9 mouse cellular contexts compared by ENCODE assay signal in genomic region chr13:102865971-102866724, GRCm38 (mm10).
DNase-seq lines count a peak whose midpoint lies in the region; ATAC-seq and TF ChIP-seq lines count a peak whose summit lies in the region.
"Had no signal": no experiment of that assay in that cellular context is flagged by ENCODE, and none has a peak within 500 bp of the region (broad histone marks: within the 10 kb centered on the region; RNA-seq: fewer than 3 reads in every experiment).

No protein-coding gene starts in this region.

- peak overlapping the region; percentile 39; the same call in 1 of the 2 replicates for H3K27ac ChIP-seq in embryonic facial prominence, embryonic 13.5 days
- peak overlapping the region; percentile 68 to 80 for H3K27ac ChIP-seq in heart, embryonic 14.5 days (replicated peaks in 1 of 2; ENCODE audit: control insufficient read depth in 1 of 2, insufficient read depth in 1 of 2, low read depth in 2 of 2, low read length in 2 of 2)
- peak overlapping the region; percentile 80 for H3K27ac ChIP-seq in stomach, embryonic 15.5 days
- no peak overlapping the region for H3K27ac ChIP-seq in thymus, adult 2 months (ENCODE audit: control insufficient read depth, insufficient read depth, low read length)
- H3K27ac ChIP-seq: neural tube, embryonic 12.5 days had no signal

- no peak overlapping the region for H3K9ac ChIP-seq in embryonic facial prominence, embryonic 13.5 days
- peak overlapping the region; percentile 56; the same call in 1 of the 2 replicates for H3K9ac ChIP-seq in heart, embryonic 14.5 days (ENCODE audit: low read length)
- no peak overlapping the region for H3K9ac ChIP-seq in stomach, embryonic 15.5 days
- H3K9ac ChIP-seq: neural tube, embryonic 12.5 days had no signal

- ATAC-seq in embryonic facial prominence, embryonic 13.5 days (ENCODE audit: insufficient number of reproducible peaks, insufficient read depth, low FRiP score, low TSS enrichment, low read depth) = no peak
- peak; percentile 57 for ATAC-seq in heart, embryonic 14.5 days (ENCODE audit: insufficient number of reproducible peaks, insufficient read depth, low FRiP score, low read depth)
- ATAC-seq in stomach, embryonic 15.5 days (ENCODE audit: insufficient read depth, low FRiP score, low read depth) = no peak

- intact Hi-C loops in left cerebral cortex, postnatal 4 days (cut with DNase I) = no loop called here
- intact Hi-C loops in left cerebral cortex, postnatal 36 days (cut with DNase I) = no loop called here

- TF ChIP-seq CTCF in thymus, adult 2 months (IDR thresholded peaks at IDR 0.05; ENCODE audit: borderline replicate concordance, control insufficient read depth, extremely low read depth, insufficient read depth, low read length, poor library complexity) = no peak

- H3K36me3 ChIP-seq in embryonic facial prominence, embryonic 13.5 days = no peaks in the 10 kb centered on the region
- H3K36me3 ChIP-seq in heart, embryonic 14.5 days (ENCODE audit: control insufficient read depth, insufficient read depth, low read length) = 0 out of 2 replicates have a peak, but pooled peaks cover 2% of the 10 kb centered on the region
- H3K36me3 ChIP-seq in stomach, embryonic 15.5 days = no peaks in the 10 kb centered on the region
- H3K36me3 ChIP-seq in thymus, adult 2 months (ENCODE audit: control insufficient read depth, insufficient read depth, low read length) = no peaks in the 10 kb centered on the region
- H3K36me3 ChIP-seq: neural tube, embryonic 12.5 days had no signal

- no peak overlapping the region for H3K4me3 ChIP-seq in embryonic facial prominence, embryonic 13.5 days
- H3K4me3 ChIP-seq in heart, embryonic 14.5 days (ENCODE audit: control insufficient read depth in 1 of 2, insufficient read depth in 1 of 2, low read depth in 1 of 2, low read length in 2 of 2) = no peak overlapping the region; a peak in 1 of 4 replicates
- H3K4me3 ChIP-seq in stomach, embryonic 15.5 days (replicated peaks) = no peak overlapping the region
- H3K4me3 ChIP-seq in thymus, adult 2 months (ENCODE audit: control insufficient read depth, insufficient read depth, low read length) = no peak overlapping the region
- H3K4me3 ChIP-seq: neural tube, embryonic 12.5 days had no signal

- TF ChIP-seq POLR2A in thymus, adult 2 months (IDR thresholded peaks at IDR 0.05; ENCODE audit: control insufficient read depth, extremely low read depth, insufficient read depth, low read length, poor library complexity) = no peak

- peaks cover 24% of the 10 kb centered on the region for H3K4me1 ChIP-seq in embryonic facial prominence, embryonic 13.5 days
- peaks cover 9 to 38% of the 10 kb centered on the region in 2 experiments for H3K4me1 ChIP-seq in heart, embryonic 14.5 days (ENCODE audit: control insufficient read depth in 2 of 2, insufficient read depth in 2 of 2, low read length in 2 of 2)
- H3K4me1 ChIP-seq in stomach, embryonic 15.5 days = peaks cover 12% of the 10 kb centered on the region
- no peaks in the 10 kb centered on the region for H3K4me1 ChIP-seq in thymus, adult 2 months (replicated peaks; ENCODE audit: control insufficient read depth, insufficient read depth, low read length)

- H3K4me2 ChIP-seq in embryonic facial prominence, embryonic 13.5 days = no peak overlapping the region
- peak overlapping the region; percentile 47 for H3K4me2 ChIP-seq in heart, embryonic 14.5 days (ENCODE audit: low read length)
- no peak overlapping the region for H3K4me2 ChIP-seq in stomach, embryonic 15.5 days
- H3K4me2 ChIP-seq: neural tube, embryonic 12.5 days had no signal

- DNase-seq in left cerebral cortex, postnatal 4 days = peak; percentile 68
- DNase-seq in left cerebral cortex, adult 18-20 months (ENCODE audit: low spot score in 2 of 2) = no peak
- peak; percentile 37 for DNase-seq in layer of hippocampus, adult 9-10 months (ENCODE audit: low spot score)
- no peak for DNase-seq in thymus, adult 2 months
- no peak for DNase-seq in left cerebral cortex, postnatal 36 days (ENCODE audit: low spot score in 2 of 2)

- H3K27me3 ChIP-seq in embryonic facial prominence, embryonic 13.5 days = no peaks in the 10 kb centered on the region
- H3K27me3 ChIP-seq in heart, embryonic 14.5 days (ENCODE audit: control insufficient read depth, insufficient read depth, low read length) = no peaks in the 10 kb centered on the region
- no peaks in the 10 kb centered on the region for H3K27me3 ChIP-seq in stomach, embryonic 15.5 days (replicated peaks)
- no peaks in the 10 kb centered on the region for H3K27me3 ChIP-seq in thymus, adult 2 months (ENCODE audit: control insufficient read depth, insufficient read depth, low read length)
- H3K27me3 ChIP-seq: neural tube, embryonic 12.5 days had no signal

- peaks cover 4% of the 10 kb centered on the region; the same call in 1 of the 2 replicates for H3K9me3 ChIP-seq in embryonic facial prominence, embryonic 13.5 days
- H3K9me3 ChIP-seq in heart, embryonic 14.5 days (ENCODE audit: control insufficient read depth, low read length) = peaks cover 8% of the 10 kb centered on the region
- H3K9me3 ChIP-seq in stomach, embryonic 15.5 days = no peaks in the 10 kb centered on the region

- 60% methylated on average over 11 of the region's 11 CpGs for WGBS in embryonic facial prominence, embryonic 13.5 days
- WGBS in heart, embryonic 14.5 days = 27% methylated on average over 11 of the region's 11 CpGs
- 45% methylated on average over 11 of the region's 11 CpGs for WGBS in stomach, embryonic 15.5 days
- 67% methylated on average over 11 of the region's 11 CpGs for WGBS in thymus, adult 2 months

Comparison
In these comparisons a context has a peak if more than half of its experiments do, and no peak if none do; other contexts are left out.
1. DNase-seq: peak in left cerebral cortex, postnatal 4 days (single experiment) and layer of hippocampus, adult 9-10 months (single experiment); none in left cerebral cortex, adult 18-20 months (0 of 2), thymus, adult 2 months (single experiment) and left cerebral cortex, postnatal 36 days (0 of 2).